Mouse (Mus musculus): ENCODE measurements around the gene Olfr52. TPM values are rescaled to one million over a fixed set of nuclear protein-coding genes. Genes with fewer than 3 reads are reported as not detected.

Olfr52 gene
- polyA plus RNA-seq, 1 experiment: not detected

DNA sequence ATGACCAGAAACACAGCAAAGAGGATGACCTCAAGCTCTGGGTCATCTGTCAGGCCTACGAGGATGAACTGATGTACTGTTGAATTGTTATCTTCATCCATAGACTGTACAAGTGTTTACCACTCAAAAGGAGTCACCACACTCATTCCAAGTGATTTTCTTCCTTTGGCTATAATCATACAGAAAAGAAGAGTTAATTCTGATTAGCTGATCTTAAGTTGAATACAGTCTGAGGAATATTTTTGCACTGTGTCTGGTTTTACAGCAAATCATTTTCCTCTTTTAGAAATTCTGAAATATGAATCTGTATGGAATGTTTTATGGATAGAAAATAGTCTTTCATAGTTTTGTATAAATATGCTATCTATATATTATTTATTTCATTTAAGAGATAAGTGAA lies 38.9 kb downstream of the Olfr52 start, which contains the start of gene Olfr1040:
Gene Olfr1040 (minus strand): TSS at position 101 of the 400 bp plus-strand sequence.
- no peaks in the 10 kb centered on the region for H3K27me3 ChIP-seq (ENCODE audit: control insufficient read depth, insufficient read depth, insufficient read length)
- no peak within 1 kb of the TSS for H3ac ChIP-seq (ENCODE audit: control insufficient read depth, insufficient read length)
- no peak for TF ChIP-seq REST (IDR thresholded peaks at IDR 0.05; ENCODE audit: insufficient read depth, insufficient read length)
- no peak for TF ChIP-seq POLR2AphosphoS2 (IDR thresholded peaks at IDR 0.05; ENCODE audit: insufficient read length, low read depth)
- no peak for TF ChIP-seq SRF (IDR thresholded peaks at IDR 0.05; ENCODE audit: control insufficient read depth, insufficient read length, low read depth)
- TF ChIP-seq CEBPB (IDR thresholded peaks at IDR 0.05; ENCODE audit: insufficient read depth, poor library complexity, severe bottlenecking): no peak
- TF ChIP-seq TCF12 (IDR thresholded peaks at IDR 0.05; ENCODE audit: insufficient read depth, poor library complexity, severe bottlenecking): no peak
- TF ChIP-seq MAX (IDR thresholded peaks at IDR 0.05; ENCODE audit: low read depth): no peak
- no peak for TF ChIP-seq TCF3 (IDR thresholded peaks at IDR 0.05; ENCODE audit: insufficient read length, low read depth)
- no peak for TF ChIP-seq MYOD1 (IDR thresholded peaks at IDR 0.05; ENCODE audit: control insufficient read depth in 1 of 3, insufficient read length in 2 of 3, low read depth in 2 of 3)
- TF ChIP-seq MYOG (IDR thresholded peaks at IDR 0.05; ENCODE audit: control insufficient read depth in 1 of 3, insufficient read depth in 1 of 3, insufficient read length in 2 of 3, low read depth in 2 of 3): no peak
- no peak for TF ChIP-seq USF1 (IDR thresholded peaks at IDR 0.05; ENCODE audit: low read depth)
- TF ChIP-seq E2F4 (IDR thresholded peaks at IDR 0.05; ENCODE audit: insufficient read depth): no peak
- no peak for TF ChIP-seq POLR2A (IDR thresholded peaks at IDR 0.05; ENCODE audit: insufficient read length, low read depth)
- no peaks in the 10 kb centered on the region for H3K79me2 ChIP-seq (ENCODE audit: control insufficient read depth, insufficient read depth)
- no peak within 1 kb of the TSS for H3K4me2 ChIP-seq (ENCODE audit: low read depth)
- H3K4me3 ChIP-seq: no peak within 1 kb of the TSS
- H3K36me3 ChIP-seq (ENCODE audit: control insufficient read depth, insufficient read depth): no peaks in the 10 kb centered on the region

DNA sequence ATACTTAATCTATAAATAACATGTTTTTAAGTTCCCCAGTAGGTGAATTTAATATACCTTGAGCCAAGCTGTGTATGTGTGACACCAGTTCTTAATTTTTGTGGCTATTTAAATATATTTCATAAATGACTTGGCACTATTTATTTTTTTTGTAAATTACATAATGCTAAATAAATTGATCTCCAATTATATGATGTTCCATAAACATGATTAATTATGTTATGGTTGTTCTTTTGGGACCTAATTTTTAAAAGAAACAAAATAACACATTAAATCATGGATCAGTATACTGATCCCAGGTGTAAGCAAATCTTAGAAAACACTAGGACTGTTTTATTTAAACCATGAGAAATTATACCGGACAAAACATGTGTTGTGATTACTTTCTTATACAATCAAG lies 49.7 kb downstream of the Olfr52 start, which contains the start of gene Olfr1039:
Gene Olfr1039 (minus strand): TSS at position 101 of the 400 bp plus-strand sequence.
- no peaks in the 10 kb centered on the region for H3K79me2 ChIP-seq (ENCODE audit: control insufficient read depth, insufficient read depth)
- TF ChIP-seq USF1 (IDR thresholded peaks at IDR 0.05; ENCODE audit: low read depth) (no peak), TCF3 (IDR thresholded peaks at IDR 0.05; ENCODE audit: insufficient read length, low read depth) (no peak), POLR2A (IDR thresholded peaks at IDR 0.05; ENCODE audit: insufficient read length, low read depth) (no peak), MAX (IDR thresholded peaks at IDR 0.05; ENCODE audit: low read depth) (no peak), REST (IDR thresholded peaks at IDR 0.05; ENCODE audit: insufficient read depth, insufficient read length) (no peak)
- H3ac ChIP-seq (ENCODE audit: control insufficient read depth, insufficient read length): no peak within 1 kb of the TSS
- no peak within 1 kb of the TSS for H3K4me3 ChIP-seq
- no peaks in the 10 kb centered on the region for H3K27me3 ChIP-seq (ENCODE audit: control insufficient read depth, insufficient read depth, insufficient read length)
- H3K4me2 ChIP-seq (ENCODE audit: low read depth): no peak within 1 kb of the TSS
- no peaks in the 10 kb centered on the region for H3K36me3 ChIP-seq (ENCODE audit: control insufficient read depth, insufficient read depth)

Other genes with a start within 250 kb of the Olfr52 start
- not detected for gene Olfr1028, start 235.2 kb downstream of the Olfr52 start, polyA plus RNA-seq (2012; fragmentation: generic; extraction: Trizol)
- gene Olfr1029, start 211.8 kb downstream of the Olfr52 start, polyA plus RNA-seq (2012; fragmentation: generic; extraction: Trizol): not detected
- gene Olfr1030, start 206.4 kb downstream of the Olfr52 start, polyA plus RNA-seq (2012; fragmentation: generic; extraction: Trizol): not detected
- gene Olfr1031, start 195.4 kb downstream of the Olfr52 start, polyA plus RNA-seq (2012; fragmentation: generic; extraction: Trizol): not detected
- not detected for gene Olfr1032, start 180.1 kb downstream of the Olfr52 start, polyA plus RNA-seq (2012; fragmentation: generic; extraction: Trizol)
- not detected for gene Olfr1033, start 165.1 kb downstream of the Olfr52 start, polyA plus RNA-seq (2012; fragmentation: generic; extraction: Trizol)
- gene Olfr1034, start 139.8 kb downstream of the Olfr52 start, polyA plus RNA-seq (2012; fragmentation: generic; extraction: Trizol): not detected
- gene Olfr1036, start 111.7 kb downstream of the Olfr52 start, polyA plus RNA-seq (2012; fragmentation: generic; extraction: Trizol): not detected
- not detected for gene Olfr1037, start 98.3 kb downstream of the Olfr52 start, polyA plus RNA-seq (2012; fragmentation: generic; extraction: Trizol)
- gene Olfr1039, start 49.8 kb downstream of the Olfr52 start, polyA plus RNA-seq (2012; fragmentation: generic; extraction: Trizol): not detected
- gene Olfr1040, start 39.0 kb downstream of the Olfr52 start, polyA plus RNA-seq (2012; fragmentation: generic; extraction: Trizol): not detected
- gene Olfr1042, start 23.8 kb downstream of the Olfr52 start, polyA plus RNA-seq (2012; fragmentation: generic; extraction: Trizol): not detected
- not detected for gene Olfr1043, start 18.2 kb downstream of the Olfr52 start, polyA plus RNA-seq (2012; fragmentation: generic; extraction: Trizol)
- not detected for gene Olfr1044, start 7.9 kb downstream of the Olfr52 start, polyA plus RNA-seq (2012; fragmentation: generic; extraction: Trizol)
- not detected for gene Olfr1045, start 17.3 kb upstream of the Olfr52 start, polyA plus RNA-seq (2012; fragmentation: generic; extraction: Trizol)
- gene Olfr1046, start 33.6 kb upstream of the Olfr52 start, polyA plus RNA-seq (2012; fragmentation: generic; extraction: Trizol): not detected
- gene Olfr1047, start 45.7 kb upstream of the Olfr52 start, polyA plus RNA-seq (2012; fragmentation: generic; extraction: Trizol): not detected
- gene Olfr1048, start 54.6 kb upstream of the Olfr52 start, polyA plus RNA-seq (2012; fragmentation: generic; extraction: Trizol): not detected
- not detected for gene Olfr1049, start 72.6 kb upstream of the Olfr52 start, polyA plus RNA-seq (2012; fragmentation: generic; extraction: Trizol)
- gene Olfr1051, start 93.4 kb upstream of the Olfr52 start, polyA plus RNA-seq (2012; fragmentation: generic; extraction: Trizol): not detected
- not detected for gene Olfr1052, start 106.8 kb upstream of the Olfr52 start, polyA plus RNA-seq (2012; fragmentation: generic; extraction: Trizol)
- not detected for gene Olfr1053, start 129.6 kb upstream of the Olfr52 start, polyA plus RNA-seq (2012; fragmentation: generic; extraction: Trizol)
- gene Olfr1054, start 149.8 kb upstream of the Olfr52 start, polyA plus RNA-seq (2012; fragmentation: generic; extraction: Trizol): not detected
- gene Olfr1055, start 164.6 kb upstream of the Olfr52 start, polyA plus RNA-seq (2012; fragmentation: generic; extraction: Trizol): not detected
- not detected for gene Olfr1056, start 176.8 kb upstream of the Olfr52 start, polyA plus RNA-seq (2012; fragmentation: generic; extraction: Trizol)
- not detected for gene Olfr1057, start 192.7 kb upstream of the Olfr52 start, polyA plus RNA-seq (2012; fragmentation: generic; extraction: Trizol)
- not detected for gene Olfr1058, start 202.9 kb upstream of the Olfr52 start, polyA plus RNA-seq (2012; fragmentation: generic; extraction: Trizol)
- not detected for gene Olfr1061, start 228.4 kb upstream of the Olfr52 start, polyA plus RNA-seq (2012; fragmentation: generic; extraction: Trizol)
- not detected for gene Olfr1062, start 241.1 kb upstream of the Olfr52 start, polyA plus RNA-seq (2012; fragmentation: generic; extraction: Trizol)

Data from myocyte (in vitro differentiated cells).